Mouse (Mus musculus): ENCODE measurements around the gene Ces1f.
"Not testable (repeated sequence)": the region's sequence is repeated elsewhere in the genome, so short reads cannot be mapped to it uniquely, and the experiment has no call there.

Ces1f gene

GRCm38 (mm10) chr8:93279556-93279955 is at the start of gene Ces1f:
Gene Ces1f (minus strand): TSS chr8:93279747.
- ChIA-PET CTCF (no interaction called here), POLR2A (no interaction called here)

GRCm38 (mm10) chr8:93325123-93325522 is 45.6 kb upstream of the Ces1f start:
- CTCF ChIA-PET, result no interaction called here

GRCm38 (mm10) chr8:93317031-93317430 is 37.5 kb upstream of the Ces1f start:
- ChIA-PET POLR2A (no interaction called here), CTCF (no interaction called here)

More at GRCm38 (mm10) chr8:93325123-93325522, 45.6 kb upstream of the Ces1f start:
- POLR2A ChIA-PET, result no interaction called here

- POLR2A ChIA-PET, result no interaction called here
- CTCF ChIA-PET, result no interaction called here
Measured at GRCm38 (mm10) chr8:93315557-93315956, 36.0 kb upstream of the Ces1f start.

- POLR2A ChIA-PET, result no interaction called here
- CTCF ChIA-PET, result no interaction called here
Measured at GRCm38 (mm10) chr8:93283896-93284295, 4.3 kb upstream of the Ces1f start.

- ChIA-PET CTCF (no interaction called here), POLR2A (no interaction called here)
Measured at GRCm38 (mm10) chr8:93282349-93282748, 2.8 kb upstream of the Ces1f start.

GRCm38 (mm10) chr8:93278176-93278805 is 1.3 kb downstream of the Ces1f start:
- POLR2A ChIA-PET, result no interaction called here
- CTCF ChIA-PET, result no interaction called here

GRCm38 (mm10) chr8:93274609-93275008 is 4.9 kb downstream of the Ces1f start:
- ChIA-PET CTCF (no interaction called here), POLR2A (no interaction called here)

GRCm38 (mm10) chr8:93273321-93273720 is 6.2 kb downstream of the Ces1f start:
- ChIA-PET CTCF (no interaction called here), POLR2A (interaction anchor here in 1 of 4 experiments (0.7 kb wide), 1 partner anchor 160 kb away, joined by 4 read pairs; no protein-coding TSS in a partner anchor)

GRCm38 (mm10) chr8:93272686-93273085 is 6.9 kb downstream of the Ces1f start:
- CTCF ChIA-PET, result no interaction called here
- POLR2A ChIA-PET, result no interaction called here

GRCm38 (mm10) chr8:93261436-93261835 is 18.1 kb downstream of the Ces1f start:
- CTCF ChIA-PET, result no interaction called here
- POLR2A ChIA-PET, result no interaction called here

- ChIA-PET CTCF (no interaction called here), POLR2A (no interaction called here)
Measured at GRCm38 (mm10) chr8:93252400-93252925, 27.1 kb downstream of the Ces1f start.

GRCm38 (mm10) chr8:93246057-93246456 is 33.5 kb downstream of the Ces1f start:
- ChIA-PET CTCF (interaction anchor here in 2 of 4 experiments (0.5 to 0.7 kb wide), 3 partner anchors 73 to 1532 kb away, joined by 4 to 5 read pairs (median 4); no protein-coding TSS in a partner anchor), POLR2A (interaction anchor here in 1 of 4 experiments (0.6 kb wide), 1 partner anchor 305 kb away, joined by 3 read pairs; no protein-coding TSS in a partner anchor)

- CTCF ChIA-PET, result no interaction called here
- POLR2A ChIA-PET, result no interaction called here
Measured at GRCm38 (mm10) chr8:93239884-93240283, 39.7 kb downstream of the Ces1f start.

- POLR2A ChIA-PET, result no interaction called here
- CTCF ChIA-PET, result no interaction called here
Measured at GRCm38 (mm10) chr8:93235681-93236080, 43.9 kb downstream of the Ces1f start.

GRCm38 (mm10) chr8:93234706-93235105 is 44.8 kb downstream of the Ces1f start:
- ChIA-PET CTCF (no interaction called here), POLR2A (no interaction called here)

- ChIA-PET CTCF (no interaction called here), POLR2A (no interaction called here)
Measured at GRCm38 (mm10) chr8:93234068-93234467, 45.5 kb downstream of the Ces1f start.

- ChIA-PET CTCF (no interaction called here), POLR2A (no interaction called here)
Measured at GRCm38 (mm10) chr8:93229446-93229845, 50.1 kb downstream of the Ces1f start, which contains the start of gene Ces1e. Gene Ces1e (minus strand): TSS chr8:93229619.

- POLR2A ChIA-PET, result interaction anchor here in 1 of 4 experiments (0.5 kb wide), 1 partner anchor 251 kb away, joined by 3 read pairs; no protein-coding TSS in a partner anchor
- CTCF ChIA-PET, result no interaction called here
Measured at GRCm38 (mm10) chr8:93228673-93229370, 50.7 kb downstream of the Ces1f start.

GRCm38 (mm10) chr8:93226471-93226870 is 53.1 kb downstream of the Ces1f start:
- POLR2A ChIA-PET, CTCF ChIA-PET: not testable (repeated sequence)

GRCm38 (mm10) chr8:93221896-93222295 is 57.7 kb downstream of the Ces1f start:
- CTCF ChIA-PET, result no interaction called here
- POLR2A ChIA-PET, result interaction anchor here in 1 of 4 experiments (1.5 kb wide), 1 partner anchor 63 kb away, joined by 3 read pairs; no protein-coding TSS in a partner anchor

Data from embryonic stem cell, embryonic (primary cell).